Mouse (Mus musculus) layer of hippocampus, postnatal 36 days (tissue): ENCODE results near the gene Slc35f2. TPM values are rescaled to one million over a fixed set of nuclear protein-coding genes. Genes with fewer than 3 reads are reported as not detected.

Experiments
- DNase-seq, 2 experiments: peaks; one replicate each; pipeline ENCODE4 v3.0.0; 2022
- total RNA-seq, 2 experiments: library from RNA; stranded (reverse); gene quantifications; 2 replicates each; pipeline ENCODE4 v1.2.3; 2021

Slc35f2 gene
- total RNA-seq, 2 experiments from 2014 or later, result 3.6 to 4.4 TPM

DNA sequence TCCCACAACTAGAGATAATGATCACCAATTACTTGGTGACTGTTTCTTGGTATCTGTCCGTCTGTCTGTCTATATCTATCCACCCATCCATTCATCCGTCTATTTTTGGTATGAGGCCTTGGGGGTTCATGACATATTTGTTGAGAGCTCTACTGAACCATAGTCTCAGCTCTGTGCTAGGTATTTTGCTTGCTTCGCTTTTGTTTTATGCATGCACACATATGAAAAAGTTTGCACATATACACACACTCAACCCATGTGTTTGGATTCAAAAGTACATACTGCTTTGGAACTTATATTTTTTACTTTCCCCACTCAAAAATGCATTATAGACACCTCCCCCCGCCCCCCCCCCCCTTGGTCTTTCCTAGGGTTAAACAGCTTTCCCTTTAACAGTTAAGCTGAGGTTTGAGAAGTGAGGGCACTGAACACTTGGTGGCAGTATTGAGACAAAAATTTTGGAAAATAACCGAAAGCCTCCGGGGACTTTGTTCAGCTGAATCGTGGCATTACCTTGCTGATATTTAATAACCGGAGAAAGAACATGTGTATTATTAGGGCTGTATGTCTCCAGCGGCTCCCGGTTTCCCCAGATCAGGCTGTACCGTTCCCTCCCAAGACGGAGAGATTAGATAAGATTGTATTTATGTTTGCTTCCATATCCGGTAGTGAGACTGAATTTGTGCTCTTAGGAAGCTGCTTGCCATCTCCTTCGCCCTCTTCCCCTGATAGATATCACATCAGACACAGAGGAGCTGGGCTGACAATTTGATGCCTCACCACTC, 57.9 kb downstream of the Slc35f2 start:
- DNase-seq, result peak; percentile 25 to 36

DNA sequence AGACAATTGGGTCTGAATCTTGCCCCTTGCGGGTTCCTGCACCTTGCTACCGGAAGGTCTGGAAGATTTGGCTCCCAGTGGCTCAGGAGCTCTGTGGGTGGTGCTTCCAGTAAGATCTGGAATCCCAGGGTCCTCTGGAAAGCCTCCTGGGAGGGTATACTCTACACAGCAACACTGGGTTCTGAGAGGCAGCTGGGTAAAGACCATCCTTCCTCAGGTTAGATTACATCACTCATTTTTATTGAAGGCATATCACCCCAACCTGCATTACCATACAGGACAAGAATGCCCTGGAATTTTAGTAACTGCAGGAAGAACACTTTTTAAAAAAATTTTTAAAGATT, 58.5 kb downstream of the Slc35f2 start:
- peak in 1 of 2 experiments; percentile 27 for DNase-seq

DNA sequence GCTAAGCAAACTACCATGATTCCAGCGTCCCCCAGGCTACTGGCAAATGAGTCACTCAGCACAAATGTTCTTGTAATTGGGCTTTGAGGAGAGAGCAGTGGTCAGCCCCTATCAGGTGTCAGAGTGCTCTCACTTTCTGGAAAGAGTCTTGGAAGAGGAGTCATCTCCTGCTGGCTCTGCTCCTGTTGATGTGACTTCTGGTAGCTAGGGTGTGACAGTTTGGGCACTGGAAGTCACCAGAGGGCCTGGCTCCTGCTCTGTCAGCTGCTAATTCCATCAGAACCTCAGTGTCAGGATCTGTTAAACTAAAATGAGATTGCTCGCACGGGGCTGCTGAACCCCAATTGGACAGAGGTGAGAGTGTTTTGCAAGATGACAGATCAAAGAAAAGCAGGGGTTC, 63.7 kb downstream of the Slc35f2 start:
- no peak for DNase-seq

DNA sequence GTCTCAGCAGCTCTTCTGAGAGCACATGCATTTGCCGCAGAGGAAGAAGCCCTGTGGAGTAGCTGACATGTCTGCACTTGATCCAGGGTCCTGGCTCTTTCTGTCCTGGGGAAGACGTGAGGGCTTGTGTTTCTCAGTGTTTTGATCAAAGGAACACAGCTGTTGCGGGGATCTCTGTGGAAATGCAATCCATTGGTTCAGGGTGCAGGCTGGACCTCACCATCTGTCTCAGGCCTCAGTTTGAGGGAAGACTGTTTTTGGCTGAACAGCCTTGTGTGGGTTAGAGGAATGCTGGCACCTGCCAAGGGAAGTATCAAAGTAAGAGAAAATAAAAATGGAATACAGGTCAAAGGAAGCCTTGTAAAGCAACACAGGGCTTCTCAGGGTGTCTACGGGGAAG, 64.6 kb downstream of the Slc35f2 start:
- no peak for DNase-seq

DNA sequence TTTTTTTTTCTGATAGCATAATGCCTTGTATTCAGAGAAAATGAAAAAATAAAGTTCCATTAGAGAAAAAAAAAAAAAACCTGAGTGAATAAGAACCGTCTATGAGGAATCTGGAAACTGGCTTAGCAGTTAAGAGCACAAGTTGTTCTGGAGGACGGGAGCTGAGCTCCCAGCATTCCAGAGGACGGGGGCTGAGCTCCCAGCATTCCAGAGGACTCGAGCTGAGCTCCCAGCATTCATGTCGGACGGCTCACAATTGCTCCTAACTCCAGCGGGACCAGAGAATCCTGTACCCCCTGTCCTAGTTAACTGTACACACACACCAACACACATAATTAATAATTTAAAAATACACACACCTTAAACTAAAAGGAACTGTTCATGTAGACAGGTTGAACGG, 67.5 kb downstream of the Slc35f2 start:
- no peak for DNase-seq

DNA sequence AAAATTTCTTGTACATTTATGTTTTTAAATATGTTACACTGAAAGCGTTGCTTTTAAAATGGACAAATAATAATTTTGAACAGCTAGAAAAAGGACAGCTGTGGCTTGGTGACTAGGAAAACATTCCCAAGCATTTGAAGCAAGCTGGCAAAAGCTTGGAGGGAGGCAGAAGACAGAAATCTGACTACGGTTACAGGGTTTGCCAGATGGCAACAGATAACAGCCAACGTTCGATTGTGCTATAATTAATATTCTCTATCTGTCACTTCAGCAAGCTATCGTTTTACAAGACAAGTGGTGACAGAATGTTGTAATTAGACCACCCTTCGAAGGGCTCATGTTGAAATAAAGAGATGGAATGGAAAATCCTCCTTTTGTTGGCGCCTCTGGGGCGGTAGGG, 77.2 kb downstream of the Slc35f2 start:
- peak in 1 of 2 experiments; percentile 21 for DNase-seq

DNA sequence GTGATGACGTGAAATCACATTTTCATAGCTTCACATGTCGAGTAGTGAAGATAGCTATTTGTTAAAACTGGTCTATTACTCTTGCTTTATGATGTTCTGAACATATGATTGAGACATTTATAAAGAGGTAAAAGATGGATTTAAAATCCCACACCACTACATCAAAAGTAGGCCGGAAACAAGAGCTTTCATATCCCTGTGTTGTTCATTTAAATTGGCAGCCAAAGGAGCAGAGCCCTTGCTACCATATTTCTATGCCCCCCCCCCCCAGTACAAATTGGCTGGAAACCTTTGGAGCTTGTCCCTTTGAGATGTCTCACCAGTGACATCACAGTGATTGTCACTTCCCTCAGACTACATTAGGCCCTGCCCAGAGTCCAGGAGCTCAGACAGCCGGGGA, 78.5 kb downstream of the Slc35f2 start, which contains the start of gene Sln:
Sln (plus strand) TSS at position 301 of the 400 bp plus-strand sequence.
- no peak for DNase-seq

DNA sequence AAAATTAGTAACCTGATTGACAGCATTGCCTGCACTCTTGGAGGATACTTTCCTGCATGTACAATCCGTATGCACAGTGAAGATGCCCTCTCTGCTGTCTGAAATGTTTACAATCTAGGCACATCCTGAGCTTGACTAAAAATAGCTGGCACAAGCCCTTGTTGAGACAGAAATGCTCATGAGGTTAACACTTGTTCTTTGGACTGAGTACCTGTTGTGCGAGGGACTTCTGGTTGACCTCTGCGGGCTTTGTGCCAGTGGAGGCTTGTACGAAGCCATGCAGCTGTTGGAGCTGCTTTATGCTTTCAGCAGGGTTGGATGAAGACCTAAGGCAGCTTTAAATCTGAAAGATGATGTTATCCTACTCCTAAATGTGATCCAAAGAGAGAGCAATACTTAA, 80.8 kb downstream of the Slc35f2 start:
- no peak for DNase-seq

DNA sequence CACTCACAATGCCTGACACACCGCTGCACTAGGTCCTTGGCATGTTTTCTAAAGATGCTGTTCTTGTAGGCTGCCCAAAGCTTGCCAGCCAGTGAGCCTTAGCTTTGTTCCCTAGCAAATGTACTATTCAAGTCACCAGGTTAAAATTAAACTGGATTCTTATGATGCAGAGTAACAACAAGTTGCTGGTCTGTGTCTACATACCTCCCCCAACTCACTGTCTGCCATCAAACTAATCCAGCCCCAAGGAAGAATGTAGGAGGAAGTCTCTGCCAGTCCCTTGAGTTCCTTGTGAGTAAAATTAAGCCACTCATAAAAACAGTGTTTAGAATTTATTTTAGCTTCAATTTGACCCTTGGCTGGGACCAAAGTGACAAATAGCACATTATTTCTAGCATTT, 82.3 kb downstream of the Slc35f2 start:
- no peak for DNase-seq

DNA sequence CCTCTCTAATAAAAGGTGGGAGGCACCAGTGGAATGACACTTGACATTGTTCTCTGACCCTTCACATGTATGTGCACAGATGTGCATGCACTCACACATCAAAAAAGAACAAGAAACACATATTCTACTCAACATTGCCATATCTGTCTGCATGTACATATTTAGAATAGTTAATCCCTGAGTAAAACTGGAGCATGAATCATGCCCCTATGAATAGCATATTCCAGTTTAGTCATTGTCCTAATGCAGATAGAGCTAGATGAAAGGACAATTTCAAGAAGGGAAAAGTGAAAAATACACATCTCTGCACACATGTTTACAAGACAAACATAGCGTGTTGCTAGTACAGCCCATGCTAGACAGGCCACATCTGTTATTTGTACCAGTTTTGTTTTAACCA, 83.2 kb downstream of the Slc35f2 start:
- no peak for DNase-seq

DNA sequence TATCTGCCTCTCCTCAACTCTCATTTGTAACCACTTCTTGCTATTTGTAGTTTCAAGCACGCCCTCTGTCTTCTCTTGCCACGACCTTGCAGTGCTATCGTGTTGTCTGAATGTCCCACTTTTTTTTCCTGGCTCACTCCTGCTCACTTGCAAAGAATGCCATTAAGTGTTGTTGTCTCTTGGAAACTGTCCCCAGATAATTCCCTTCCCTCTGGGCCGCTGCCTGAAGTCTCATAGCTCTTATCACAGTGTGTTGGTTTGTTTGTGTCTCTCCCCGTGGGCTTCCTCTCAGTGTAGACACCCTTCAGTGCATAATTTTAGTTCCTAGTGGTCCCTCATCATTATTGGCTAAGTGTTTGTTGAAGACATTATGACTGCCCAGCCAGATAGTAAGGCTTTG, 86.5 kb downstream of the Slc35f2 start:
- no peak for DNase-seq

Other genes with a start within 250 kb of the Slc35f2 start
- 10 to 100 TPM; 19.7 to 21.7 TPM for gene Atm, start 234.8 kb upstream of the Slc35f2 start, total RNA-seq
- gene Npat, start 234.5 kb upstream of the Slc35f2 start, total RNA-seq, result 10 to 100 TPM; 16.8 to 19.9 TPM
- 10 to 100 TPM; 60.2 to 61.8 TPM for gene Acat1, start 161.2 kb upstream of the Slc35f2 start, total RNA-seq
- gene Cul5, start 101.5 kb upstream of the Slc35f2 start, total RNA-seq, result 10 to 100 TPM; 67.1 to 67.2 TPM
- 1 to 10 TPM; 2.5 to 2.7 TPM for gene Rab39, start 65.3 kb upstream of the Slc35f2 start, total RNA-seq
- under 1 TPM; 0.35 to 0.58 TPM for gene Sln, start 78.6 kb downstream of the Slc35f2 start, total RNA-seq
- gene Elmod1, start 203.8 kb downstream of the Slc35f2 start, total RNA-seq, result 100 to 1,000 TPM; 231 to 234 TPM